Mouse (Mus musculus): Measurements from ENCODE around the gene Npr2. TPM values are rescaled to one million over a fixed set of nuclear protein-coding genes. Genes with fewer than 3 reads are reported as not detected.

Npr2 gene
- polyA plus RNA-seq, 1 experiment from 2014 or later: 26.9 TPM

DNA sequence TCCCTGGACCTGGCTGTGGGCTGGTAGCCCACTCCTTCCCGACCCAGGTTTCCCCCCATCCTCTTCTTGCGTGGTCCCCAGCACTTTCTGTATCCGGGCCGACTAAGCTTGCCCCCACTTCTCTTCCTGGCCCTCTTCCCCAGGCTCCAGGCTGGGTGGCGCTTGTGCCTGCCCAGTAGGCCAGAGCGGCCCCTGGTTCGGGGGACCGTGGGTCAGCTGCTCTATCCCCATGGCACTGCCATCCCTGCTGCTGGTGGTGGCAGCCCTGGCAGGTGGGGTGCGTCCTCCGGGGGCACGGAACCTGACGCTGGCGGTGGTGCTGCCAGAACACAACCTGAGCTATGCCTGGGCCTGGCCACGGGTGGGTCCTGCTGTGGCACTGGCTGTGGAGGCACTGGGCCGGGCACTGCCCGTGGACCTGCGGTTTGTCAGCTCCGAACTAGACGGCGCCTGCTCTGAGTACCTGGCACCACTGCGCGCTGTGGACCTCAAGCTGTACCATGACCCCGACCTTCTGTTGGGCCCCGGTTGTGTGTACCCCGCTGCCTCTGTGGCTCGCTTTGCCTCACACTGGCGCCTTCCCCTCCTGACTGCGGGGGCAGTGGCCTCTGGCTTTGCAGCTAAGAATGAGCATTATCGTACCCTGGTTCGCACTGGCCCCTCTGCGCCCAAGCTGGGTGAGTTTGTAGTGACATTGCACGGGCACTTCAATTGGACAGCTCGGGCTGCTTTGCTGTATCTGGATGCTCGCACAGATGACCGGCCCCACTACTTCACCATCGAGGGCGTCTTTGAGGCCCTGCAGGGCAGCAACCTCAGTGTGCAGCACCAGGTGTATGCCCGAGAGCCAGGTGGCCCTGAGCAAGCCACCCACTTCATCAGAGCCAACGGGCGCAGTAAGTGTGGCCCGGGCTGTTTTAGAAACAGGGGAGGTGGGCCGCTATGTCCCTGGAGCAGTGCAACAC lies 503 bp downstream of the Npr2 start:
- Histone ChIP-seq H3K4me1 (replicated peaks) (peaks cover 61% of the 10 kb centered on the region), H3K36me3 (no peaks in the 10 kb centered on the region), H3K4me3 (peak overlapping the region; percentile 64), H3K9me3 (no peaks in the 10 kb centered on the region), H3K27me3 (no peaks in the 10 kb centered on the region), H3K27ac (replicated peaks) (peak overlapping the region; percentile 95), H3K9ac (peak overlapping the region; percentile 92), H3K4me2 (peak overlapping the region; percentile 86)
- 43% methylated on average over 42 of the region's 42 CpGs for WGBS
- ATAC-seq (ENCODE audit: low read depth): peak; percentile 23; the same call in 1 of the 2 replicates

DNA sequence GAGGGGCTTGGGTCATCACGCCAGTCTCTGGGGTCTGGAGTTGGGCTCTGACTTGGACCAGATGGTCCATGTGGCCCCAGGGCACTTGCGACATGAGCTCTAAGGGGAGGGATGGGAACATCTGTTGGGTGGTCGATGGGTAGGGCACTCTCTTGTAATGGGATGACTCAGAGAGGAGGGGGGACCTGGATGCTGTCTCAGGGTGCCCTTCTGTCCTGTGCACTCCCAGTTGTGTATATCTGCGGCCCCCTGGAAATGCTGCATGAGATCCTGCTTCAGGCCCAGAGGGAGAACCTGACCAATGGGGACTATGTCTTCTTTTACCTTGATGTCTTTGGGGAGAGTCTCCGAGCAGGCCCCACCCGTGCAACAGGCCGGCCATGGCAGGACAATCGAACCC lies 1.6 kb downstream of the Npr2 start:
- 61% methylated on average over 8 of the region's 8 CpGs for WGBS
- H3K36me3 ChIP-seq: no peaks in the 10 kb centered on the region
- H3K27me3 ChIP-seq: no peaks in the 10 kb centered on the region
- H3K27ac ChIP-seq (replicated peaks): no peak overlapping the region
- H3K9ac ChIP-seq: peak overlapping the region; percentile 92
- peak overlapping the region; percentile 86 for H3K4me2 ChIP-seq
- H3K9me3 ChIP-seq: no peaks in the 10 kb centered on the region
- peaks cover 61% of the 10 kb centered on the region for H3K4me1 ChIP-seq (replicated peaks)
- H3K4me3 ChIP-seq: peak overlapping the region; percentile 64
- ATAC-seq (ENCODE audit: low read depth): no peak

DNA sequence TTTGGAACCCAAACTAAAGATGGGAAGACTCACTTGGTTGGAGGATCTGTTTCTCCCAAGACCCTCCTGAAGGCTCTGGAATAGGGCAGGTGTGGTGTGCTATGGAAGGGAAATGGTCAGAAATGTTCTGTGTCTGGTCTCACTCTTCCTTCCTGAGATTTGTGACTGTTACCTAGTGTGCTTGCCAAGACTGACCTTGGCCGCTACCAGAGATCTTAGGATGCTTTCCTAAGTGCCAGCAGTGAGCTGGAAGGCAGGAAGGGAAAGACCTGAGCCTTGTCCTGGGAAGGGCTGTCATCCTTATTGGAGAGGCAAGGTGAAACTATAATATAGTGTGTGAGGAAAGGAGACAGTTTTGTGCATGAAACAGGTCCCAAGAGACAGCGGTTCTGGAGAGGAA lies 2.0 kb downstream of the Npr2 start:
- Histone ChIP-seq H3K4me3 (peak overlapping the region; percentile 64), H3K4me1 (replicated peaks) (peaks cover 61% of the 10 kb centered on the region), H3K27ac (replicated peaks) (no peak overlapping the region), H3K9ac (peak overlapping the region; percentile 92; the same call in 1 of the 2 replicates), H3K36me3 (no peaks in the 10 kb centered on the region), H3K4me2 (peak overlapping the region; percentile 86), H3K27me3 (no peaks in the 10 kb centered on the region), H3K9me3 (no peaks in the 10 kb centered on the region)
- no peak for ATAC-seq (ENCODE audit: low read depth)
- 94% methylated on average over 2 of the region's 2 CpGs for WGBS

DNA sequence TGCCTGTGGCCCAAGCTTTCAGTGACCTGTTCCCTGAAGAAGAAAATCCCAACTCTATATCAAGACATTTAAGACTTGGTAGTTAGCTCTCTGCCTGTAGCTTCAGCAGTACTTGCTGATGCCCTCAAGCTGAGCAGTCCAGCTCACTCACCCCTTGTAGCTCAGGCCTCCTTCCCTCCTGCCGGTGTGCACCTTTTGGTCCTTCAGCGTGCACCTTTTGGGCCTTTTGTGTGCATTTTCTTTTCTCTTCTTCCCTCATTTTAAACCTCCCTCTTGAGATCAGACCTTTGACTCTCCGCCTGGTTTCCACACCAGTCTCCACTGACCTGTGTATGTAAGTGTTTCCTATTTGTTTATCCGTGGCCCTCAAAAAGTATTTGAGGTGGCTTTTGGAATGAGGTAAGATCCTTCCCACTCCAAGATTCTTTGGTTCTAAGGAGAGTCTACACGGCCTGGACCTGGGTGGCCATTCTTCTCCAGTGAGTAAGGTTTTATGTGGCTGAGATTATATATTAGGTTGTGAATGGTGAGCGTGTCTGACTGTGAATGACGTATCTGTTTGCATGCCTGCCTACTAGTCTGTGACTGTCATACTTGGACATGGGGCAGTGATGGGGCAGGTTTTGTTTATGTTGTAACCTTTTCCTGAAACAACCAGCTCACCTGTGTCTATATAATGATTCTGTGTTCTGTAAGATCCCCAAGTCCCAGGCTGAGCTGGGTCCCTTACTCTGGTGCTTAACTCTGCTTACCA lies 3.1 kb downstream of the Npr2 start:
- no peak for ATAC-seq (ENCODE audit: low read depth)
- H3K4me2 ChIP-seq: peak overlapping the region; percentile 86
- no peak overlapping the region for H3K27ac ChIP-seq (replicated peaks)
- no peaks in the 10 kb centered on the region for H3K9me3 ChIP-seq
- peak overlapping the region; percentile 43; the same call in 1 of the 2 replicates for H3K9ac ChIP-seq
- H3K4me3 ChIP-seq: 0 out of 2 replicates have a peak overlapping the region, but pooled peaks have one; percentile 64
- WGBS: 79% methylated on average over 7 of the region's 7 CpGs
- H3K36me3 ChIP-seq: no peaks in the 10 kb centered on the region
- peaks cover 60% of the 10 kb centered on the region for H3K4me1 ChIP-seq (replicated peaks)
- no peaks in the 10 kb centered on the region for H3K27me3 ChIP-seq

DNA sequence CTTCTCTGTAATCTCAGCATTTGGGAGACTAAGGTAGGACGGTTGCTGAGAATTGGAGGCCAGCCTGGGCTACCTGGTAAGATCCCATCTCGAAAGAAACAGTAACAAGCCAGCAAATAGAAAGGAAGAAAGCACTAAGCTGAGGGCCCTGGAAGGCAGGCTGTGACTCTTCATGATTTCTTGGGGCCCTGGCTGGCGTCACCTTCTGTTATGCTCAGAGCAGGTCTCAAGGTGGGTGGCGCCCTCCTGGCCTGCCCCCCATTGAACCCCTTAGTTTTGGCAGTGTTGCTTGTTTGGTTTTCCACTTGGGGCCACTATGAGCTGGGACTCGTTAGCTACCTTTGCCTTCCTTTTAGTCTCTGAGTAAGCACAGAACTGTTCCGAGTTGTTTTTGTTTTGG lies 5.0 kb downstream of the Npr2 start:
- Histone ChIP-seq H3K27me3 (no peaks in the 10 kb centered on the region), H3K9me3 (no peaks in the 10 kb centered on the region), H3K27ac (replicated peaks) (no peak overlapping the region), H3K9ac (no peak overlapping the region), H3K4me3 (no peak overlapping the region), H3K36me3 (peaks cover 5% of the 10 kb centered on the region), H3K4me1 (replicated peaks) (peaks cover 43% of the 10 kb centered on the region), H3K4me2 (no peak overlapping the region)
- ATAC-seq (ENCODE audit: low read depth): no peak
- 77% methylated on average over 6 of the region's 6 CpGs for WGBS

DNA sequence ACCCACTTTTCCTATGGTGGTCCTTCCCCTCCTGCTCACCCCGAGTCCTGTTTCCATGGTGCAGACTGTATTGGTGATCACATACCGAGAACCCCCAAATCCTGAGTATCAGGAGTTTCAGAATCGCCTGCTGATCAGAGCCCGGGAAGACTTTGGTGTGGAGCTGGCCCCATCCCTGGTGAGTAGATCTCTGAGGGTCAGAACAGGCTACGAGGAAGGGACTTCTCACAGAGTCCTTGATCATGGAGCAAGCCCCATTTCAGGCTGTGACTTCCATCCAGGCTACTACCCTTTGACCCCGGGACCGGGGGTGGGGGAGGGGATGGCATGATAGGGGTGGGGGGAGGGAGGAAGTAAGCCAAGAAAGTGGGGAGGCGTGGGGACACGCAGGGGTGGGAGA lies 8.3 kb downstream of the Npr2 start:
- WGBS: 74% methylated on average over 9 of the region's 9 CpGs
- Histone ChIP-seq H3K27me3 (no peaks in the 10 kb centered on the region), H3K27ac (replicated peaks) (no peak overlapping the region), H3K4me3 (no peak overlapping the region), H3K36me3 (peaks cover 29% of the 10 kb centered on the region), H3K4me2 (no peak overlapping the region), H3K9ac (no peak overlapping the region), H3K4me1 (replicated peaks) (peaks cover 10% of the 10 kb centered on the region), H3K9me3 (no peaks in the 10 kb centered on the region)
- ATAC-seq (ENCODE audit: low read depth): no peak

DNA sequence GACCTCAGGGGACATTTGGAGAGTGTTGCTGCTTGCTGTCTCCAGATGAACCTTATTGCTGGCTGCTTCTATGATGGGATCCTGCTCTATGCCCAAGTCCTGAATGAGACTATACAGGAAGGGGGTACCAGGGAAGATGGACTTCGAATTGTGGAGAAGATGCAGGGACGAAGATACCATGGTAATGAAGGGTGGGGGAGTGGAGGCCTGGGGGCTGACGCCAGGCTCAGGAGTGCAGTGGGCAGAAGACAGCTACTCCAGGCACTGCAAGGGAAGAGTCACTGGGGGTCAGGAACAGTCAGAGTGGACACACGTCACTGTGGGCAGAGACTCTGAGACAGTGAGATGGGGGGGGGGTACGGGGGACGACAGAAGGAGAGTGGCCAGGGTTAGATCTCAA lies 8.8 kb downstream of the Npr2 start:
- Histone ChIP-seq H3K36me3 (peaks cover 33% of the 10 kb centered on the region), H3K4me1 (replicated peaks) (peaks cover 6% of the 10 kb centered on the region; the same call in 1 of the 2 replicates), H3K27ac (replicated peaks) (no peak overlapping the region), H3K9me3 (no peaks in the 10 kb centered on the region), H3K9ac (no peak overlapping the region), H3K4me2 (no peak overlapping the region), H3K27me3 (no peaks in the 10 kb centered on the region), H3K4me3 (no peak overlapping the region)
- no peak for ATAC-seq (ENCODE audit: low read depth)
- WGBS: 85% methylated on average over 6 of the region's 6 CpGs

DNA sequence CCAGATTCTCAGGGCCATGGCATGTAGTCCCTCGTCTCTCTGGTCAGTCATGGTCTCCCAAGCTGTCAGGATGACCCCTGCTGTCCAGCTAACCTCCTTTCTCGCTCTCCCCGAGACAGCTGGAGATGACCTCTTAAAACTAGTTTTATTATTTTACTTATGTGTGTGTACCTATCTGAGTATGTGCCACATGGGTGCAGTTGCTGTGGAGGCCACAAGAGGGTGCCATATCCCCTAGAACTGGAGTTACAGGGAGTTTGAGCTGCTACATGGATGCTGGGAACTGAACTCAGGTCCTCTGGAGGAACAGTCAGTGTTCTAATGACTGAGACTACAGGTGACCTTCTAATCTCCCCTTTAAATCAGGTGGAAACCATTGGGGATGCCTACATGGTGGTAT lies 18.0 kb downstream of the Npr2 start:
- WGBS: 90% methylated on average over 3 of the region's 3 CpGs
- Histone ChIP-seq H3K4me2 (no peak overlapping the region), H3K27ac (replicated peaks) (no peak overlapping the region), H3K4me3 (no peak overlapping the region), H3K9me3 (peaks cover 5% of the 10 kb centered on the region), H3K27me3 (no peaks in the 10 kb centered on the region), H3K36me3 (peaks cover 68% of the 10 kb centered on the region), H3K4me1 (replicated peaks) (peaks cover 12% of the 10 kb centered on the region), H3K9ac (no peak overlapping the region)
- no peak for ATAC-seq (ENCODE audit: low read depth)

DNA sequence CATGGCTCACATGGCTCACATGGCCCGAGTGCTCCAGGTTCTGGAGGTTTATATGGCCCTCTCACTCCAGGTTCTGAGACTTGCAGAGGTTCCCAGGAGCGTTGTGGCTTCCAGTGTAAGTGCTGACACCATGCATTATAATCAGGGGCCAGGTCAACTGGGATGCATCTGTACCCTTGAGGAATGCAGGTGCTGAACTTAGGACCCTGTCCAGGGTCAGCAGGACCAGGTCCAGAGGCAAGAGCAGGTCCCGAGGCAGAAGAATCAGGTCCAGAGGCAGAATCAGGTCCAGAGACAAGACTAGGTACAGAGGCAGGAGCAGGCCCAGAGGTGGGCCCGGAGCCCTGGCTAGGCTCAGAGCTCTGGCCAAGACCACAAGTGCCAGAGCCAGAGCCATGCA lies 21.0 kb downstream of the Npr2 start:
- Histone ChIP-seq H3K27ac (replicated peaks) (no peak overlapping the region; the same call in 1 of the 2 replicates), H3K4me1 (replicated peaks) (peaks cover 26% of the 10 kb centered on the region), H3K9ac (peak overlapping the region; percentile 31; the same call in 1 of the 2 replicates), H3K9me3 (peaks cover 5% of the 10 kb centered on the region), H3K27me3 (no peaks in the 10 kb centered on the region), H3K36me3 (peaks cover 43% of the 10 kb centered on the region), H3K4me3 (0 out of 2 replicates have a peak overlapping the region, but pooled peaks have one; percentile 28), H3K4me2 (peak overlapping the region; percentile 49)
- 87% methylated on average over 4 of the region's 4 CpGs for WGBS
- no peak for ATAC-seq (ENCODE audit: low read depth)

DNA sequence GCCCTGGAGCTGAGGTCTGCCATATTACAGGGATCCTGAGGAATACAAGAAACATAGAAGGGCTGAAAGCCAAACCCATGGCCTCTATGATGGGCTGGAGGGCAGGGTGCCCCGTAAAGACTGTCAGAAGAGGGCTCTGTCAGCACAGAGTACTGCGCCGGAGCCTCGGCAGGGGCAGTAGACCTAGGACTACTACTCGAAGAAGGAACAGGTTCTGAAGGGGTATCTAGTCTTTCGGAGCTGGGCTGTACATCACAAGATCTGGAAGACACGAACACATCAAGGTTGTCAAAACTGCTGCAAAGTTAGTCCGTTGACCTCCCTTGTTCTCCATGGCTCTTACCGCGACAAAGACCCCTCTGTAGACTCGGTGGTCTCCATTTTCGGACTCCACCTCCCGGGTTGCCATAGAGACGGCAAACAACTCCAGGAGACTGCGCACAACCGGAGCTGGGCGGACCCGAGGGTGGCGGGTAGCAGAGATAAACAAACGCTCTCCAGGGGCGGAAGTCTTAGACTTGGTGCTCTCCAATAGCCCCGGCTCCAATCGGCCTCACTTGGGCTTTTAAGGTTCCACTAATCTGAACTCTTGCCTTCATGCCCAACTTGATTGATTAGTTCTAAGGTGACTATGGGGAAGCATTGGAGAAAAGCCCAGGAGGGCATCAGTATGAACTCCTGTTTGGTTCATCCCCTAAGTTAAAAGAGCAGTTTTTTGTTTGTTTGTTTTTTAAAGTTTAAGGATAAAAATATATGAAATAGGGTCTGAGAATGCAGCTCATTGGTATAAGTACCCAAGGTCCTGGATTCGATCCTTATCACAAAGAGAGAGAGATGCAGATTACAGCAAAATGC lies 21.7 kb downstream of the Npr2 start, which contains the start of gene Spag8:
Gene Spag8 (minus strand): TSS at position 434 of the 855 bp plus-strand sequence.
- 16% methylated on average over 24 of the region's 24 CpGs for WGBS
- peak within 1 kb of the TSS; percentile 28 for H3K4me3 ChIP-seq
- peaks cover 5% of the 10 kb centered on the region for H3K9me3 ChIP-seq
- peaks cover 26% of the 10 kb centered on the region for H3K4me1 ChIP-seq (replicated peaks)
- ATAC-seq (ENCODE audit: low read depth): no peak
- H3K27ac ChIP-seq (replicated peaks): no peak within 1 kb of the TSS; the same call in 1 of the 2 replicates
- peak within 1 kb of the TSS; percentile 49 for H3K4me2 ChIP-seq
- H3K36me3 ChIP-seq: peaks cover 36% of the 10 kb centered on the region
- H3K27me3 ChIP-seq: peaks cover 2% of the 10 kb centered on the region; the same call in 1 of the 2 replicates
- H3K9ac ChIP-seq: peak within 1 kb of the TSS; percentile 31; the same call in 1 of the 2 replicates

DNA sequence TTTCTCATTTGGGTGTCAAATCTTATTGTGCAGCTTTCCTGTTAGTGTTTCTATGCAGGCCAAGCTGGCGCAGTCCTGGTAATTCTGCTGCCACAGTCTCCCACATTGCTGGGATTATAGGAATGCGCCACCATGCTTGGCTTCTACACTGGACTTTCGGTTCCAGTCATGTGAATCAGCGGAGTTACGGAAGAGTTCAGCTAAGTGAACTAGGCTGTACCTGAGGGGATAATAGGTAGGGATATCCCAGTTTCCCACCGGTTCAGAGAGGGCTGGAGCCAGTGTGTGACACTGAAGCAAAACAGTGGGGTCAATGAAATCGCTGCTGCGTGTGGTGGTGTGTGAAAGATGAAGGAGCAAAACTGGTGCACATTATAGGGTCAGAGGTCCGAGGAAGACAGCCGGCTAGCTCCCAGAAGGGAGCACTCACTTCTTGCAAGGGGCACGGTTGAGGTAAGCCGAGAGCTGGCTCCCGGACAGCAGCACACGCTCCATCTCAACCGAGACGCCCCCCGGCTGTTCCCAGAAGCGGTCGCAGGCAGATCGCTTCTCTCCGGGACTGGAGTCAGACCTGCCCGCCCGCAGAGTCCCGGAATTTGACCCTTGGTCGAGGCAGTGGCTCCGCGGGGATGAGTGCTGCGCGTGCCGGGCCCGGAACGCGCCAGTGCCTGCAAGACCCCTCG lies 24.1 kb downstream of the Npr2 start:
- 6% methylated on average over 34 of the region's 34 CpGs for WGBS
- H3K4me1 ChIP-seq (replicated peaks): peaks cover 26% of the 10 kb centered on the region
- peaks cover 12% of the 10 kb centered on the region for H3K27me3 ChIP-seq
- H3K4me3 ChIP-seq: peak overlapping the region; percentile 61
- H3K4me2 ChIP-seq: peak overlapping the region; percentile 81
- H3K9me3 ChIP-seq: no peaks in the 10 kb centered on the region
- peak; percentile 55 for ATAC-seq (ENCODE audit: low read depth)
- peak overlapping the region; percentile 80 for H3K9ac ChIP-seq
- peaks cover 12% of the 10 kb centered on the region for H3K36me3 ChIP-seq
- H3K27ac ChIP-seq (replicated peaks): peak overlapping the region; percentile 93
